8 mouse cellular contexts compared by ENCODE assay signal in the genomic region with DNA sequence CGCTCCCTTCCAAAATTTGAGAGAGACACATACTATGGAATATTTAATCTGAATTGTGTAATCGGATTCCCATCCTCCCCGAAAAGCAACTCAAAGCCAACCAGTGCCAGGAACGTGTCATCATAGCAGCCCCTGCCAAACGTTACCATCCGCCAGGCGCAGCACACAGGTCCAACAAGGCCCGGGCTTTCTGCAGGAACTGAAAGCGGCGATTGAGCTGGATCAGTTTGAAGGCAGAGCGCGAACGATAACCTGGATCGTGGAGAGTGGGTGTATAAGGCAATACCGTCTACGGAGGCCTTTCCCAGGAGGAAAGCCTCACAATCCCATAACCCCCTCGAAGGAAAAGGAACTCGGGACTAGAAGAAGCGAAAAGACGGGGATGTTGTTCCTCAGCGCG. TPM values are rescaled to one million over a fixed set of nuclear protein-coding genes. Genes with fewer than 3 reads are reported as not detected.
A peak's percentile ranks its signal among the peaks of the same experiment; 100 is the strongest.
DNase-seq lines count a peak whose midpoint lies in the region; ATAC-seq and TF ChIP-seq lines count a peak whose summit lies in the region.

No protein-coding gene starts in this region.

- intact Hi-C loops in gastrocnemius, postnatal 36 days (cut with DNase I) = no loop called here

- H3K27me3 ChIP-seq in kidney, postnatal 0 days (ENCODE audit: insufficient read depth, low read length) = no peaks in the 10 kb centered on the region
- H3K27me3 ChIP-seq in heart, embryonic 15.5 days = no peaks in the 10 kb centered on the region

- no peak for ATAC-seq in kidney, postnatal 0 days (replicated peaks; ENCODE audit: low FRiP score, low read depth)
- no peak for ATAC-seq in heart, embryonic 15.5 days (replicated peaks; ENCODE audit: insufficient number of reproducible peaks, insufficient read depth, low FRiP score, low read depth)
- peak; percentile 17; the same call in 1 of the 2 replicates for ATAC-seq in megakaryocyte, adult 5-6 weeks (ENCODE audit: poor library complexity, severe bottlenecking)

- no peak for TF ChIP-seq POLR2A in bone marrow macrophage, adult 2 months (IDR thresholded peaks at IDR 0.05; ENCODE audit: borderline replicate concordance, low read depth, low read length)

- H3K36me3 ChIP-seq in kidney, postnatal 0 days (ENCODE audit: insufficient read depth, low read length) = peaks cover 17% of the 10 kb centered on the region
- H3K36me3 ChIP-seq in heart, embryonic 15.5 days = peaks cover 47% of the 10 kb centered on the region

- H3K4me3 ChIP-seq in kidney, postnatal 0 days (replicated peaks; ENCODE audit: low read depth, low read length) = peak overlapping the region; percentile 77
- H3K4me3 ChIP-seq in bone marrow macrophage, adult 2 months (ENCODE audit: insufficient read depth, low read length) = peak overlapping the region; percentile 96
- H3K4me3 ChIP-seq in heart, embryonic 15.5 days = peak overlapping the region; percentile 93

- no peak for TF ChIP-seq CTCF in kidney, postnatal 0 days (IDR thresholded peaks at IDR 0.05; ENCODE audit: low read depth)
- no peak for TF ChIP-seq CTCF in bone marrow macrophage, adult 2 months (IDR thresholded peaks at IDR 0.05; ENCODE audit: low read depth, low read length)

- WGBS in kidney, postnatal 0 days = 2% methylated on average over 22 of the region's 22 CpGs
- WGBS in heart, embryonic 15.5 days = 2% methylated on average over 22 of the region's 22 CpGs

- H3K4me1 ChIP-seq in kidney, postnatal 0 days (replicated peaks; ENCODE audit: insufficient read depth, low read length) = peaks cover 8% of the 10 kb centered on the region; the same call in 1 of the 2 replicates
- peaks cover 13% of the 10 kb centered on the region for H3K4me1 ChIP-seq in bone marrow macrophage, adult 2 months (ENCODE audit: control insufficient read depth, insufficient read depth, low read length)
- peaks cover 23% of the 10 kb centered on the region for H3K4me1 ChIP-seq in heart, embryonic 15.5 days (replicated peaks)

- peak overlapping the region; percentile 92 for H3K4me2 ChIP-seq in kidney, postnatal 0 days (ENCODE audit: low read length)
- H3K4me2 ChIP-seq in heart, embryonic 15.5 days = peak overlapping the region; percentile 94

- peak overlapping the region; percentile 79 for H3K9ac ChIP-seq in kidney, postnatal 0 days (ENCODE audit: low read depth, low read length)
- H3K9ac ChIP-seq in heart, embryonic 15.5 days = peak overlapping the region; percentile 70

- no peaks in the 10 kb centered on the region for H3K9me3 ChIP-seq in kidney, postnatal 0 days (replicated peaks; ENCODE audit: low read length)
- no peaks in the 10 kb centered on the region for H3K9me3 ChIP-seq in heart, embryonic 15.5 days (replicated peaks)

- DNase-seq in kidney, postnatal 0 days (ENCODE audit: low spot score) = no peak
- no peak for DNase-seq in kidney, postnatal 10 days
- DNase-seq in gastrocnemius, postnatal 10 days = no peak
- no peak for DNase-seq in gastrocnemius, postnatal 36 days
- DNase-seq in frontal cortex, postnatal 25 days (ENCODE audit: low spot score in 2 of 2) = no peak

- H3K27ac ChIP-seq in kidney, postnatal 0 days = peak overlapping the region; percentile 83; the same call in 1 of the 2 replicates
- H3K27ac ChIP-seq in bone marrow macrophage, adult 2 months (ENCODE audit: insufficient read depth, low read depth, low read length) = peak overlapping the region; percentile 68
- H3K27ac ChIP-seq in heart, embryonic 15.5 days = peak overlapping the region; percentile 78; the same call in 1 of the 2 replicates

RNA-seq across cellular contexts. Expression of a gene that starts 0.7 kb away (rescaled TPM):
- polyA plus RNA-seq in kidney, postnatal 0 days (2015; fragmentation: Nextera tagmentation; extraction: Ambion mirVana) = 40.6 and 45.1 TPM in 2 replicates
- polyA plus RNA-seq in bone marrow macrophage, adult 2 months (2012; ENCODE audit: insufficient read depth, insufficient read length, missing spikeins) = 17.7 and 21.7 TPM in 2 replicates
- polyA plus RNA-seq in heart, embryonic 15.5 days (2015; fragmentation: Nextera tagmentation; extraction: Ambion mirVana) = 31.1 and 37.5 TPM in 2 replicates
- total RNA-seq in megakaryocyte, adult 5-6 weeks (2015) = 13.0 and 14.0 TPM in 2 replicates
- total RNA-seq in megakaryocyte, adult 5-6 weeks (2017) = 46.6 and 59.1 TPM in 2 replicates
- 10 to 100 TPM; 27.4 to 32.8 TPM for total RNA-seq in gastrocnemius, postnatal 10 days (2021)
- total RNA-seq in gastrocnemius, postnatal 36 days (2021) = 10 to 100 TPM; 15.7 to 22.3 TPM

RNA-seq across cellular contexts. Expression of a gene that starts 0.8 kb away (rescaled TPM):
- polyA plus RNA-seq in kidney, postnatal 0 days (2015; fragmentation: Nextera tagmentation; extraction: Ambion mirVana) = 223 and 251 TPM in 2 replicates
- polyA plus RNA-seq in bone marrow macrophage, adult 2 months (2012; ENCODE audit: insufficient read depth, insufficient read length, missing spikeins) = 76.9 and 78.8 TPM in 2 replicates
- polyA plus RNA-seq in heart, embryonic 15.5 days (2015; fragmentation: Nextera tagmentation; extraction: Ambion mirVana) = 195 and 215 TPM in 2 replicates
- total RNA-seq in megakaryocyte, adult 5-6 weeks (2015) = 34.4 and 41.0 TPM in 2 replicates
- total RNA-seq in megakaryocyte, adult 5-6 weeks (2017) = 52.7 and 63.9 TPM in 2 replicates
- 100 to 1,000 TPM; 134 to 152 TPM for total RNA-seq in gastrocnemius, postnatal 10 days (2021)
- 100 to 1,000 TPM; 122 to 134 TPM for total RNA-seq in gastrocnemius, postnatal 36 days (2021)

RNA-seq across cellular contexts. Expression of a gene that starts 17.6 kb away (rescaled TPM):
- 42.7 and 44.6 TPM in 2 replicates for polyA plus RNA-seq in kidney, postnatal 0 days (2015; fragmentation: Nextera tagmentation; extraction: Ambion mirVana)
- polyA plus RNA-seq in bone marrow macrophage, adult 2 months (2012; ENCODE audit: insufficient read depth, insufficient read length, missing spikeins) = 89.5 and 89.8 TPM in 2 replicates
- polyA plus RNA-seq in heart, embryonic 15.5 days (2015; fragmentation: Nextera tagmentation; extraction: Ambion mirVana) = 18.2 and 35.7 TPM in 2 replicates
- 56.0 and 66.2 TPM in 2 replicates for total RNA-seq in megakaryocyte, adult 5-6 weeks (2015)
- total RNA-seq in megakaryocyte, adult 5-6 weeks (2017) = 253 and 270 TPM in 2 replicates
- total RNA-seq in gastrocnemius, postnatal 10 days (2021) = 10 to 100 TPM; 23.6 to 27.3 TPM
- total RNA-seq in gastrocnemius, postnatal 36 days (2021) = 10 to 100 TPM; 12.6 to 14.4 TPM

RNA-seq across cellular contexts. Expression of a gene that starts 21.3 kb away (rescaled TPM):
- 0.49 and 0.59 TPM in 2 replicates for polyA plus RNA-seq in kidney, postnatal 0 days (2015; fragmentation: Nextera tagmentation; extraction: Ambion mirVana)
- polyA plus RNA-seq in bone marrow macrophage, adult 2 months (2012; ENCODE audit: insufficient read depth, insufficient read length, missing spikeins) = not detected in 2 replicates
- 0.34 TPM in 1 of 2 replicates, not detected in the other for polyA plus RNA-seq in heart, embryonic 15.5 days (2015; fragmentation: Nextera tagmentation; extraction: Ambion mirVana)
- 0.09 and 0.14 TPM in 2 replicates for total RNA-seq in megakaryocyte, adult 5-6 weeks (2015)
- total RNA-seq in megakaryocyte, adult 5-6 weeks (2017) = 0.04 and 0.08 TPM in 2 replicates
- total RNA-seq in gastrocnemius, postnatal 10 days (2021) = under 1 TPM; 0.09 to 0.21 TPM
- total RNA-seq in gastrocnemius, postnatal 36 days (2021) = under 1 TPM; 0.08 to 0.12 TPM

RNA-seq across cellular contexts. Expression of a gene that starts 38.4 kb away (rescaled TPM):
- 48.6 and 52.1 TPM in 2 replicates for polyA plus RNA-seq in kidney, postnatal 0 days (2015; fragmentation: Nextera tagmentation; extraction: Ambion mirVana)
- 42.8 and 46.3 TPM in 2 replicates for polyA plus RNA-seq in bone marrow macrophage, adult 2 months (2012; ENCODE audit: insufficient read depth, insufficient read length, missing spikeins)
- 41.1 and 47.3 TPM in 2 replicates for polyA plus RNA-seq in heart, embryonic 15.5 days (2015; fragmentation: Nextera tagmentation; extraction: Ambion mirVana)
- total RNA-seq in megakaryocyte, adult 5-6 weeks (2015) = 28.6 and 30.3 TPM in 2 replicates
- 51.7 and 62.6 TPM in 2 replicates for total RNA-seq in megakaryocyte, adult 5-6 weeks (2017)
- 10 to 100 TPM; 30.1 to 35.8 TPM for total RNA-seq in gastrocnemius, postnatal 10 days (2021)
- 10 to 100 TPM; 19.1 to 22.2 TPM for total RNA-seq in gastrocnemius, postnatal 36 days (2021)
